Mouse (Mus musculus): ENCODE results near the gene Prelp.

Gene Prelp

GRCm38 (mm10) chr1:133934354-133934963 lies 13.2 kb upstream of the Prelp start:
- no peak for DNase-seq (ENCODE audit: low read depth, low spot score)

- no peak for DNase-seq (ENCODE audit: low read depth, low spot score)
These were observed 12.3 kb upstream of the Prelp start for GRCm38 (mm10) chr1:133933301-133934195.

- DNase-seq (ENCODE audit: low read depth, low spot score): no peak
These were observed 8.8 kb upstream of the Prelp start for GRCm38 (mm10) chr1:133929980-133930379.

- DNase-seq (ENCODE audit: low read depth, low spot score): no peak
These were observed 4.0 kb upstream of the Prelp start for GRCm38 (mm10) chr1:133925223-133925622.

- DNase-seq (ENCODE audit: low read depth, low spot score): no peak
These were observed 3.1 kb upstream of the Prelp start for GRCm38 (mm10) chr1:133924141-133924875.

GRCm38 (mm10) chr1:133923071-133923470 lies 1.9 kb upstream of the Prelp start:
- no peak for DNase-seq (ENCODE audit: low read depth, low spot score)

GRCm38 (mm10) chr1:133920876-133921275 lies 338 bp downstream of the Prelp start:
- DNase-seq (ENCODE audit: low read depth, low spot score): no peak

GRCm38 (mm10) chr1:133920401-133920800 lies 813 bp downstream of the Prelp start:
- DNase-seq (ENCODE audit: low read depth, low spot score): no peak

GRCm38 (mm10) chr1:133918088-133918470 lies 3.1 kb downstream of the Prelp start:
- no peak for DNase-seq (ENCODE audit: low read depth, low spot score)

GRCm38 (mm10) chr1:133917456-133918087 lies 3.6 kb downstream of the Prelp start:
- no peak for DNase-seq (ENCODE audit: low read depth, low spot score)

GRCm38 (mm10) chr1:133915723-133916355 lies 5.4 kb downstream of the Prelp start:
- DNase-seq (ENCODE audit: low read depth, low spot score): no peak

GRCm38 (mm10) chr1:133915115-133915514 lies 6.1 kb downstream of the Prelp start:
- DNase-seq (ENCODE audit: low read depth, low spot score): no peak

GRCm38 (mm10) chr1:133913018-133913417 lies 8.2 kb downstream of the Prelp start:
- no peak for DNase-seq (ENCODE audit: low read depth, low spot score)

GRCm38 (mm10) chr1:133911456-133911855 lies 9.8 kb downstream of the Prelp start:
- peak; percentile 57 for DNase-seq (ENCODE audit: low read depth, low spot score)

- DNase-seq (ENCODE audit: low read depth, low spot score): no peak
These were observed 10.2 kb downstream of the Prelp start for GRCm38 (mm10) chr1:133911008-133911407.

- no peak for DNase-seq (ENCODE audit: low read depth, low spot score)
These were observed 11.1 kb downstream of the Prelp start for GRCm38 (mm10) chr1:133910108-133910507.

- no peak for DNase-seq (ENCODE audit: low read depth, low spot score)
These were observed 12.3 kb downstream of the Prelp start for GRCm38 (mm10) chr1:133908659-133909575.

GRCm38 (mm10) chr1:133907949-133908658 lies 13.1 kb downstream of the Prelp start, which contains the start of gene Optc:
Gene Optc, minus strand, starts transcription at chr1:133907999.
- DNase-seq (ENCODE audit: low read depth, low spot score): no peak

- no peak for DNase-seq (ENCODE audit: low read depth, low spot score)
These were observed 14.8 kb downstream of the Prelp start for GRCm38 (mm10) chr1:133906420-133906819.

- DNase-seq (ENCODE audit: low read depth, low spot score): no peak
These were observed 20.4 kb downstream of the Prelp start for GRCm38 (mm10) chr1:133900825-133901224.

Measured in retina, adult 2 months (tissue).